Mouse (Mus musculus): ENCODE measurements at regions not wholly inside any gene's neighbourhood (a gene's known extent, or its start where the extent isn't known, plus 50 kb on each side); places are given as distances from the start of the nearest gene placed in this dataset.
"Not testable (repeated sequence)": the region's sequence is repeated elsewhere in the genome, so short reads cannot be mapped to it uniquely, and the experiment has no call there.

GRCm38 (mm10) chr6:99918351-99918750, 192.2 kb upstream of the Prok2 start:
- H3K27me3 ChIP-seq (replicated peaks; ENCODE audit: control insufficient read depth, insufficient read depth, low read length), result no peaks in the 10 kb centered on the region
- no peak overlapping the region for H3K4me2 ChIP-seq (ENCODE audit: low read length)
- H3K4me3 ChIP-seq (replicated peaks; ENCODE audit: low read length), result no peak overlapping the region
- no peak overlapping the region for H3K9ac ChIP-seq (replicated peaks; ENCODE audit: low read depth, low read length)
- H3K9me3 ChIP-seq (ENCODE audit: control insufficient read depth, low read length), result no peaks in the 10 kb centered on the region
- 53% methylated on average over 3 of the region's 3 CpGs for WGBS
- no peak overlapping the region for H3K27ac ChIP-seq (ENCODE audit: low read length)
- no peaks in the 10 kb centered on the region for H3K36me3 ChIP-seq (ENCODE audit: control insufficient read depth, insufficient read depth)
- ATAC-seq, result no peak
- peaks cover 14% of the 10 kb centered on the region for H3K4me1 ChIP-seq (replicated peaks; ENCODE audit: control insufficient read depth, insufficient read depth, low read length)

- Histone ChIP-seq H3K9me3 (ENCODE audit: control insufficient read depth, low read length) (no peaks in the 10 kb centered on the region), H3K27me3 (replicated peaks; ENCODE audit: control insufficient read depth, insufficient read depth, low read length) (no peaks in the 10 kb centered on the region), H3K27ac (ENCODE audit: low read length) (no peak overlapping the region), H3K36me3 (ENCODE audit: control insufficient read depth, insufficient read depth) (no peaks in the 10 kb centered on the region), H3K4me2 (ENCODE audit: low read length) (no peak overlapping the region), H3K9ac (replicated peaks; ENCODE audit: low read depth, low read length) (no peak overlapping the region), H3K4me3 (replicated peaks; ENCODE audit: low read length) (no peak overlapping the region), H3K4me1 (replicated peaks; ENCODE audit: control insufficient read depth, insufficient read depth, low read length) (peaks cover 5% of the 10 kb centered on the region; the same call in 1 of the 2 replicates)
- no peak for ATAC-seq
- WGBS, result 83% methylated on average over 7 of the region's 7 CpGs
Observed at GRCm38 (mm10) chr6:99909921-99910320, 183.7 kb upstream of the Prok2 start.

GRCm38 (mm10) chr6:99909459-99909858, 183.3 kb upstream of the Prok2 start:
- no peaks in the 10 kb centered on the region for H3K9me3 ChIP-seq (ENCODE audit: control insufficient read depth, low read length)
- no peaks in the 10 kb centered on the region for H3K36me3 ChIP-seq (ENCODE audit: control insufficient read depth, insufficient read depth)
- WGBS, result 63% methylated on average over 7 of the region's 7 CpGs
- peaks cover 5% of the 10 kb centered on the region; the same call in 1 of the 2 replicates for H3K4me1 ChIP-seq (replicated peaks; ENCODE audit: control insufficient read depth, insufficient read depth, low read length)
- ATAC-seq, result no peak
- H3K4me2 ChIP-seq (ENCODE audit: low read length), result no peak overlapping the region
- H3K27ac ChIP-seq (ENCODE audit: low read length), result no peak overlapping the region
- no peak overlapping the region for H3K4me3 ChIP-seq (replicated peaks; ENCODE audit: low read length)
- H3K27me3 ChIP-seq (replicated peaks; ENCODE audit: control insufficient read depth, insufficient read depth, low read length), result no peaks in the 10 kb centered on the region
- H3K9ac ChIP-seq (replicated peaks; ENCODE audit: low read depth, low read length), result no peak overlapping the region

GRCm38 (mm10) chr6:99908066-99908465, 181.9 kb upstream of the Prok2 start:
- no peaks in the 10 kb centered on the region for H3K9me3 ChIP-seq (ENCODE audit: control insufficient read depth, low read length)
- H3K36me3 ChIP-seq (ENCODE audit: control insufficient read depth, insufficient read depth), result no peaks in the 10 kb centered on the region
- peaks cover 5% of the 10 kb centered on the region; the same call in 1 of the 2 replicates for H3K4me1 ChIP-seq (replicated peaks; ENCODE audit: control insufficient read depth, insufficient read depth, low read length)
- H3K4me3 ChIP-seq (replicated peaks; ENCODE audit: low read length), result no peak overlapping the region
- H3K27ac ChIP-seq (ENCODE audit: low read length), result no peak overlapping the region
- WGBS, result 86% methylated on average over 3 of the region's 3 CpGs
- no peak overlapping the region for H3K9ac ChIP-seq (replicated peaks; ENCODE audit: low read depth, low read length)
- ATAC-seq, result no peak
- H3K4me2 ChIP-seq (ENCODE audit: low read length), result no peak overlapping the region
- H3K27me3 ChIP-seq (replicated peaks; ENCODE audit: control insufficient read depth, insufficient read depth, low read length), result no peaks in the 10 kb centered on the region

- H3K4me1 ChIP-seq (replicated peaks; ENCODE audit: control insufficient read depth, insufficient read depth, low read length), result no peaks in the 10 kb centered on the region; the same call in 1 of the 2 replicates
- no peak overlapping the region for H3K9ac ChIP-seq (replicated peaks; ENCODE audit: low read depth, low read length)
- WGBS, result 84% methylated on average over 5 of the region's 5 CpGs
- no peak overlapping the region for H3K4me3 ChIP-seq (replicated peaks; ENCODE audit: low read length)
- H3K4me2 ChIP-seq (ENCODE audit: low read length), result no peak overlapping the region
- H3K27me3 ChIP-seq (replicated peaks; ENCODE audit: control insufficient read depth, insufficient read depth, low read length), result no peaks in the 10 kb centered on the region
- H3K27ac ChIP-seq (ENCODE audit: low read length), result no peak overlapping the region
- H3K36me3 ChIP-seq (ENCODE audit: control insufficient read depth, insufficient read depth), result no peaks in the 10 kb centered on the region
- H3K9me3 ChIP-seq (ENCODE audit: control insufficient read depth, low read length), result no peaks in the 10 kb centered on the region
- ATAC-seq, result no peak
Observed at GRCm38 (mm10) chr6:99905194-99905593, 179.0 kb upstream of the Prok2 start.

GRCm38 (mm10) chr6:99904607-99905006, 178.4 kb upstream of the Prok2 start:
- WGBS, result 77% methylated on average over 4 of the region's 4 CpGs
- no peaks in the 10 kb centered on the region for H3K27me3 ChIP-seq (replicated peaks; ENCODE audit: control insufficient read depth, insufficient read depth, low read length)

GRCm38 (mm10) chr6:99904044-99904443, 177.9 kb upstream of the Prok2 start:
- H3K9ac ChIP-seq (replicated peaks; ENCODE audit: low read depth, low read length); H3K9me3 ChIP-seq (ENCODE audit: control insufficient read depth, low read length); H3K4me3 ChIP-seq (replicated peaks; ENCODE audit: low read length); H3K27ac ChIP-seq (ENCODE audit: low read length); H3K4me1 ChIP-seq (replicated peaks; ENCODE audit: control insufficient read depth, insufficient read depth, low read length); H3K4me2 ChIP-seq (ENCODE audit: low read length); H3K27me3 ChIP-seq (replicated peaks; ENCODE audit: control insufficient read depth, insufficient read depth, low read length); ATAC-seq; H3K36me3 ChIP-seq (ENCODE audit: control insufficient read depth, insufficient read depth): not testable (repeated sequence)

More at GRCm38 (mm10) chr6:99904607-99905006, 178.4 kb upstream of the Prok2 start:
- Histone ChIP-seq H3K4me2 (ENCODE audit: low read length) (no peak overlapping the region), H3K27ac (ENCODE audit: low read length) (no peak overlapping the region), H3K9ac (replicated peaks; ENCODE audit: low read depth, low read length) (no peak overlapping the region), H3K36me3 (ENCODE audit: control insufficient read depth, insufficient read depth) (no peaks in the 10 kb centered on the region), H3K4me1 (replicated peaks; ENCODE audit: control insufficient read depth, insufficient read depth, low read length) (no peaks in the 10 kb centered on the region; the same call in 1 of the 2 replicates), H3K9me3 (ENCODE audit: control insufficient read depth, low read length) (no peaks in the 10 kb centered on the region), H3K4me3 (replicated peaks; ENCODE audit: low read length) (no peak overlapping the region)
- ATAC-seq, result no peak

- no peak for ATAC-seq
- no peaks in the 10 kb centered on the region; the same call in 1 of the 2 replicates for H3K4me1 ChIP-seq (replicated peaks; ENCODE audit: control insufficient read depth, insufficient read depth, low read length)
- H3K4me3 ChIP-seq (replicated peaks; ENCODE audit: low read length), result no peak overlapping the region
- H3K4me2 ChIP-seq (ENCODE audit: low read length), result no peak overlapping the region
- H3K27ac ChIP-seq (ENCODE audit: low read length), result no peak overlapping the region
- no peaks in the 10 kb centered on the region for H3K9me3 ChIP-seq (ENCODE audit: control insufficient read depth, low read length)
- WGBS, result 81% methylated on average over 3 of the region's 3 CpGs
- H3K36me3 ChIP-seq (ENCODE audit: control insufficient read depth, insufficient read depth), result no peaks in the 10 kb centered on the region
- H3K9ac ChIP-seq (replicated peaks; ENCODE audit: low read depth, low read length), result no peak overlapping the region
- no peaks in the 10 kb centered on the region for H3K27me3 ChIP-seq (replicated peaks; ENCODE audit: control insufficient read depth, insufficient read depth, low read length)
Observed at GRCm38 (mm10) chr6:99901564-99901963, 175.4 kb upstream of the Prok2 start.

- H3K27me3 ChIP-seq (replicated peaks; ENCODE audit: control insufficient read depth, insufficient read depth, low read length), result no peaks in the 10 kb centered on the region
- H3K9me3 ChIP-seq (ENCODE audit: control insufficient read depth, low read length), result no peaks in the 10 kb centered on the region
- H3K36me3 ChIP-seq (ENCODE audit: control insufficient read depth, insufficient read depth), result no peaks in the 10 kb centered on the region
- no peak overlapping the region for H3K4me3 ChIP-seq (replicated peaks; ENCODE audit: low read length)
- no peak overlapping the region for H3K4me2 ChIP-seq (ENCODE audit: low read length)
- H3K4me1 ChIP-seq (replicated peaks; ENCODE audit: control insufficient read depth, insufficient read depth, low read length), result no peaks in the 10 kb centered on the region; the same call in 1 of the 2 replicates
- no peak overlapping the region for H3K9ac ChIP-seq (replicated peaks; ENCODE audit: low read depth, low read length)
- ATAC-seq, result no peak
- WGBS, result 85% methylated on average over 5 of the region's 5 CpGs
- no peak overlapping the region for H3K27ac ChIP-seq (ENCODE audit: low read length)
Observed at GRCm38 (mm10) chr6:99901146-99901545, 175.0 kb upstream of the Prok2 start.

- no peak for ATAC-seq
- H3K27me3 ChIP-seq (replicated peaks; ENCODE audit: control insufficient read depth, insufficient read depth, low read length), result no peaks in the 10 kb centered on the region
- no peak overlapping the region for H3K4me2 ChIP-seq (ENCODE audit: low read length)
- H3K36me3 ChIP-seq (ENCODE audit: control insufficient read depth, insufficient read depth), result no peaks in the 10 kb centered on the region
- no peak overlapping the region for H3K9ac ChIP-seq (replicated peaks; ENCODE audit: low read depth, low read length)
- no peak overlapping the region for H3K27ac ChIP-seq (ENCODE audit: low read length)
- H3K4me3 ChIP-seq (replicated peaks; ENCODE audit: low read length), result no peak overlapping the region
- 65% methylated on average over 14 of the region's 14 CpGs for whole genome bisulfite sequencing
- H3K4me1 ChIP-seq (replicated peaks; ENCODE audit: control insufficient read depth, insufficient read depth, low read length), result no peaks in the 10 kb centered on the region; the same call in 1 of the 2 replicates
- H3K9me3 ChIP-seq (ENCODE audit: control insufficient read depth, low read length), result no peaks in the 10 kb centered on the region
Observed at GRCm38 (mm10) chr6:99899704-99900103, 173.5 kb upstream of the Prok2 start.
